Mouse (Mus musculus) megakaryocyte, embryonic 14.5 days (primary cell): ENCODE results near the gene Mogs. TPM values are rescaled to one million over a fixed set of nuclear protein-coding genes. Genes with fewer than 3 reads are reported as not detected.

Experiments used
- H3K27me3 ChIP-seq: replicated peaks from 2 replicates; pipeline ENCODE3; 2012; ENCODE audit warnings: inconsistent platforms
- H3K36me3 ChIP-seq: replicated peaks from 2 replicates; pipeline ENCODE3; 2012; ENCODE audit warnings: low read length, inconsistent platforms, mixed read lengths
- H3K4me1 ChIP-seq: 2 replicates; pipeline ENCODE4 v1.6.1; 2012; ENCODE audit warnings: inconsistent platforms
- H3K4me3 ChIP-seq: replicated peaks from 2 replicates; pipeline ENCODE3; 2012; ENCODE audit warnings: moderate library complexity, mild to moderate bottlenecking, inconsistent platforms
- H3K9me3 ChIP-seq: 2 replicates; pipeline ENCODE4 v1.6.1; 2012; ENCODE audit warnings: inconsistent platforms
- FLI1 ChIP-seq: IDR thresholded peaks from 2 replicates; pipeline ENCODE4 v1.6.1; 2012; ENCODE audit warnings: low read length, inconsistent platforms, mixed read lengths
- GATA1 ChIP-seq: IDR thresholded peaks from 3 replicates; pipeline ENCODE4 v1.6.1; 2012; ENCODE audit warnings: mixed read lengths, low read length, inconsistent platforms, borderline replicate concordance
- polyA plus RNA-seq: library from polyadenylated mRNA; stranded (reverse); fragments of >175 nt; gene quantifications from 2 replicates; pipeline ENCODE4 v1.2.3, GENCODE M21; 2012; ENCODE audit warnings: low replicate concordance; ENCODE audit not compliant: insufficient read depth

Mogs gene
- polyA plus RNA-seq, 1 experiment, result 76.1 TPM

GRCm38 (mm10) chr6:83136291-83136880, 21.1 kb downstream of the Mogs start:
- TF ChIP-seq GATA1 (no peak), FLI1 (no peak)
- Histone ChIP-seq H3K9me3 (no peaks in the 10 kb centered on the region), H3K4me1 (peaks cover 65% of the 10 kb centered on the region), H3K27me3 (peaks cover 6% of the 10 kb centered on the region), H3K36me3 (no peaks in the 10 kb centered on the region), H3K4me3 (peak overlapping the region; percentile 94)

- TF ChIP-seq GATA1, result no peak
- no peak for TF ChIP-seq FLI1
- H3K4me3 ChIP-seq, result peak overlapping the region; percentile 94
- no peaks in the 10 kb centered on the region for H3K36me3 ChIP-seq
- peaks cover 65% of the 10 kb centered on the region for H3K4me1 ChIP-seq
- peaks cover 10% of the 10 kb centered on the region for H3K27me3 ChIP-seq
- H3K9me3 ChIP-seq, result no peaks in the 10 kb centered on the region
Measured at GRCm38 (mm10) chr6:83136881-83137575, 21.7 kb downstream of the Mogs start.

GRCm38 (mm10) chr6:83137576-83137950, 22.3 kb downstream of the Mogs start:
- H3K36me3 ChIP-seq, result no peaks in the 10 kb centered on the region
- peaks cover 68% of the 10 kb centered on the region for H3K4me1 ChIP-seq
- H3K27me3 ChIP-seq, result peaks cover 15% of the 10 kb centered on the region
- TF ChIP-seq GATA1 (no peak), FLI1 (no peak)
- peak overlapping the region; percentile 94 for H3K4me3 ChIP-seq
- H3K9me3 ChIP-seq, result no peaks in the 10 kb centered on the region

- Histone ChIP-seq H3K4me1 (peaks cover 73% of the 10 kb centered on the region), H3K9me3 (no peaks in the 10 kb centered on the region), H3K36me3 (no peaks in the 10 kb centered on the region), H3K27me3 (peaks cover 18% of the 10 kb centered on the region), H3K4me3 (peak overlapping the region; percentile 94)
- no peak for TF ChIP-seq GATA1
- no peak for TF ChIP-seq FLI1
Measured at GRCm38 (mm10) chr6:83138056-83138455, 22.8 kb downstream of the Mogs start.

- Histone ChIP-seq H3K27me3 (peaks cover 18% of the 10 kb centered on the region), H3K9me3 (no peaks in the 10 kb centered on the region), H3K36me3 (no peaks in the 10 kb centered on the region), H3K4me3 (no peak overlapping the region), H3K4me1 (peaks cover 69% of the 10 kb centered on the region)
- no peak for TF ChIP-seq FLI1
- TF ChIP-seq GATA1, result no peak
Measured at GRCm38 (mm10) chr6:83140044-83140443, 24.7 kb downstream of the Mogs start.

- TF ChIP-seq FLI1 (no peak), GATA1 (no peak)
- Histone ChIP-seq H3K27me3 (peaks cover 18% of the 10 kb centered on the region), H3K36me3 (no peaks in the 10 kb centered on the region), H3K4me1 (peaks cover 69% of the 10 kb centered on the region), H3K4me3 (no peak overlapping the region), H3K9me3 (no peaks in the 10 kb centered on the region)
Measured at GRCm38 (mm10) chr6:83141636-83142035, 26.3 kb downstream of the Mogs start.

GRCm38 (mm10) chr6:83142211-83142731, 27.0 kb downstream of the Mogs start:
- TF ChIP-seq FLI1, result no peak
- no peak for TF ChIP-seq GATA1
- H3K9me3 ChIP-seq, result no peaks in the 10 kb centered on the region
- peak overlapping the region; percentile 46 for H3K4me3 ChIP-seq
- H3K4me1 ChIP-seq, result peaks cover 69% of the 10 kb centered on the region
- peaks cover 23% of the 10 kb centered on the region for H3K27me3 ChIP-seq
- peaks cover 5% of the 10 kb centered on the region for H3K36me3 ChIP-seq

GRCm38 (mm10) chr6:83142886-83143285, 27.6 kb downstream of the Mogs start:
- Histone ChIP-seq H3K4me3 (no peak overlapping the region), H3K9me3 (no peaks in the 10 kb centered on the region), H3K36me3 (peaks cover 11% of the 10 kb centered on the region), H3K4me1 (peaks cover 65% of the 10 kb centered on the region), H3K27me3 (peaks cover 27% of the 10 kb centered on the region)
- TF ChIP-seq FLI1 (no peak), GATA1 (no peak)

- Histone ChIP-seq H3K36me3 (peaks cover 29% of the 10 kb centered on the region), H3K27me3 (peaks cover 38% of the 10 kb centered on the region), H3K9me3 (no peaks in the 10 kb centered on the region), H3K4me3 (no peak overlapping the region), H3K4me1 (peaks cover 55% of the 10 kb centered on the region)
- TF ChIP-seq FLI1, result no peak
- no peak for TF ChIP-seq GATA1
Measured at GRCm38 (mm10) chr6:83145209-83145608, 29.9 kb downstream of the Mogs start.

GRCm38 (mm10) chr6:83145805-83146204, 30.5 kb downstream of the Mogs start:
- Histone ChIP-seq H3K4me3 (peak overlapping the region; percentile 42), H3K9me3 (no peaks in the 10 kb centered on the region), H3K4me1 (peaks cover 56% of the 10 kb centered on the region), H3K36me3 (peaks cover 32% of the 10 kb centered on the region), H3K27me3 (peaks cover 40% of the 10 kb centered on the region)
- TF ChIP-seq GATA1 (no peak), FLI1 (no peak)
